Mouse (Mus musculus): Measurements from ENCODE around the gene Ttc21b.

Ttc21b gene

DNA sequence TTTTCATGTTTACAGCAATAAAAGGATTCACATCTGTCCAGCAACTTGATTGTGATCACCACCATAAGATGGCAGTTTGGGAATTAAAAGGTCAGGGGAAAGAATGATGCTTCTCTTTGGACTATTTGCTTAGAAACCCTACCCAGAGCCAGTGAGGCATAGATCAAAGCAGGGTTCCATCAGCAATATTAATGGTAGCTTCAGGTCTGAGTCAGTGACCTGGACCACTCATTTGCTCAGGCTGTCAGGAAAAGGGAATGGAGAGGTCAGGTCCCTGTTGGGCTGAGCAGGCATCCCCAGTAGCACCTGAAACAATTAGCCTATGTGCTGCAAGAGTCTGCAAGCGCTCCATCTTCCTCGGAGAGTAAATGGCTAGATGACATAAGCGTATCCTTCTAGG, 84.8 kb downstream of the Ttc21b start:
- DNase-seq (ENCODE audit: low read depth), result no peak

DNA sequence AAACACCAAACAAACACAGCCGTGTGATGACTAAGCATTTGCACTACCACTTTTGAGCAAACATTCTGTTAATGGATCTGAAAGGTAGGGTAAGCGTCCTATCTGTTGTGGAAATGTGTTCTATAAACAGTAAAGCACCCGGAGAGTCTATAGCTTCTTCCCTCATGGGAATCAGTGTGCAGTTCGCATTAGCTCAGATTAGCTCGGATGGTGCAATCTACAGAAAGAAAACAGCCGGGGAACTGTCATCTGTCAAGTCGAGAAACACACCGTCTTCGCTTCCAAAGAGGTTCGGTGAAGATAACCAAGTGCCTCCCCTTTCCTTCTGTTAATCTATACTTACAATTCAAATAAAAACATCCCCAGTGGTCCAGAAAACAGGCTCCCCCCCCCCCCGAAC, 85.7 kb downstream of the Ttc21b start:
- no peak for DNase-seq (ENCODE audit: low read depth)

DNA sequence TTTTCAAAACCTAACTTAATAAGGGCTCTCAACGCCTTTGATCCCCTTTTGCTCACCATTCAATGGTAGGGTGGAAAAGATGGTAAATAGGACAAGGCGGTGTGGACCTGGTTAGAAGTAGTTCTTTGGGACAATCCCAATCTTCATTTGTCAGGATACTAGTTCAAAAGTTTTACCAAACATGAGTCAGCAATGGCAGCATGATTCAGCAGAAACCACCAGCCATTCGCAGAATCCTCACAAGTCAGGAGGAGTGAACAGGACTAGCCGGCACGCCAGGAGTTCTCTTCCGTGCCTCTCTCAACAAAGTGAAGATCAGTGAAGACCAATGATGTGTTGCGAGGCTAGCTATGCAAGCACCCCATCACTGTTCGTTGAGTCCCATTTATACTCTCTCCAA, 91.4 kb downstream of the Ttc21b start:
- no peak for DNase-seq (ENCODE audit: low read depth)

- DNase-seq (ENCODE audit: low read depth), result no peak
Measured at GRCm38 (mm10) chr2:66158140-66158915, 98.1 kb downstream of the Ttc21b start.

DNA sequence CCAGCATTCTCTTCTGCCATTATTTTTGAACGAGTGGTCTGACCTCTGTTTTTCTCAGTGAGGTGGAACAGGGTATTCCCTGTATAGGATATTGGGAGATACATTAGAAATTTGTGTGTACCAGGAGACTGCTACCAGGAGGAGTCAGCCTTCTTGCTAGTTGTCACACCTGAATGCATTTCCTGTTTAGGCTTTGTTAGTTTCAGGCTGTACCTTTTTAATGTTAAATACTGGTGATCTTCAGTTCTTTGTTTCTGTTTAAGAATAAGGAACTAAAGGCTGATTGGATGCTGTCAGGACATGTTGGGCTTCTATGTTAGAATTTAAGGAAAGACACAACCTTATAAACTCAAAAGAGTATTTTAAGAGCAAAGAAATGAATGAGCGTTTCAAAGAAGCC, 105.0 kb downstream of the Ttc21b start:
- no peak for DNase-seq (ENCODE audit: low read depth)

- no peak for DNase-seq (ENCODE audit: low read depth)
Measured at GRCm38 (mm10) chr2:66150531-66150930, 105.9 kb downstream of the Ttc21b start.

DNA sequence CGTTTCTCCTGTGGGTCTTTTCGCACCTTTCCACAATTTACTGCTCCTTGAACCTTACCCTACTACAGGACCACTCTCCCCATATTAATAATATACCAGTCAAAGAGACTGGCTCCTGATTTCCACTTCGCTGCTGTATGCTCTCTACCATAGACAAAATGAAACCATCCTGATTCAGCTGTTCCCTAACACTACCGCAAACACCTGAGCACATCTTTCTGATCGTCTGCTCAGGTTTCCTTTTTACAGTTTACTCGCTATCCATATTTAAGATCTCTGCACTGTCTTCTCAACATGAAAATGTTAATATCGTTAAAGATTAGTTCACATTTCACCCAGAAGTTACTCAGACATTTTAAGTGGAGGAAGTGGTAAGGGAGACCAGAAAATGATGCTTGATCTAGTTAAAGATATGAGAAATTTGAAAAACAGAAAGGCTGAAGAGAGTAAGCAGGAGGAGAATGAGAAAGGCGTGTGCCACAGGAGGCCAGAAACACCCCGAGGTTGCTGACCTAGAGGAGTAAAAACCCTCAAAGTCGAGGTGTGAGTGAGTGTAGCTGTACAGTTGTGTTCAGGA, 107.7 kb downstream of the Ttc21b start:
- no peak for DNase-seq (ENCODE audit: low read depth)

DNA sequence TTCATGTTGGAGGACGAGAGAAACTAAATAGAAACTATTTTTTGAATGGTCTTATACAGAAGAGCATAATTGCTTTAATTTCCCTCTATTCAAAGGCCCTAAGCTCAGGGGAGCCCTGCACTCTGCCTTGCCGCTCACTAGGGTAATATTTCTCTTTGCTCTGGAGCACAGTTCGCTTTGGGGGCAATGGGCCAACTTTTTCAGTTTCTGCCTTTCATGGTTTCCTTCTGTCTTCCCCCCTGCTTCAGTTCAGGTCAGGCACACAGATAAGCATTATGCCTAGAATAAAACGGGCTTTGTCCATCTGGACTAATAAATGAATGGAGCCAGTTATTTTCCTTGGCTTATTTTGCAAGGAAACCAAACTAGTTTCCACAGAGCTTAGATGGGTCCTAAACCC, 109.9 kb downstream of the Ttc21b start:
- no peak for DNase-seq (ENCODE audit: low read depth)

DNA sequence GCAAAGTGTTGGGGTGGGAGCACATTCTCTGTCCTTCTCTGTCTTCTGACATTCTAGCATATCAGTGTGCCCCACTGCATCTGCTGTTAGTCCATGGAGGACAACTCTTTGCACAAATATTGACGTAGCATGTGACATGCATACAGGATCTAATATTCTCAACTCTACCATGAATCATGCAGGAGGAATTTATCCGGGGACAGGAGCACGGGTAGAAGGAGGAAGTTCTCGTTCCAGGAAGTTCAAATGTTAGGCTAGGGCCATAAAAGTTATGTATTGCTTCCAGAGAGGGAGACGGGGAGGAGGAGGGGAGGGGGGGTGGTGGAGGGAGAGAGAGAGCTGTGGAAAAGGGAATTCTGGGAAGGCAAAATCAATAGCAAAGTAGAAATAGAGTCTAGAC, 111.6 kb downstream of the Ttc21b start:
- DNase-seq (ENCODE audit: low read depth), result no peak

GRCm38 (mm10) chr2:66143284-66143683, 113.1 kb downstream of the Ttc21b start:
- no peak for DNase-seq (ENCODE audit: low read depth)

DNA sequence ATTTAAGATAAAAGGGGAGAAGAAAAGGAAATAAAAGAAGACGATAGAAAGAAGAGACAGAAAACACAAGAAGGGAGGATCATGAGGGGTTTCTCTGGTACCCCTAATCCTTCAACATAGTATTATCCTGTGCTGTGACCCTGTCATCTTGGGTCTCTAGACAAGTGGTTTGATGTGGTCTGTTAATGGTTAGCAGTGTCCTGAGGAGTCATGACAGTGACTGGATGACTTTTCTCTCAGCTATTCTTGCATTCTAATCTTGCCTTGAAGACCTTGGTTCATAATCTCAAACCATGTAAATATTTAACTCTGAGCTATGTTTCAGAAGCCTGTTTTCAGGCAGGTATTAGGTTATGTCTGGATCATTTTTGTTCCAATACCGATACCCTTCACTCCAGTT, 113.7 kb downstream of the Ttc21b start:
- no peak for DNase-seq (ENCODE audit: low read depth)

- no peak for DNase-seq (ENCODE audit: low read depth)
Measured at GRCm38 (mm10) chr2:66142268-66142667, 114.1 kb downstream of the Ttc21b start.

- DNase-seq (ENCODE audit: low read depth), result no peak
Measured at GRCm38 (mm10) chr2:66140246-66140645, 116.2 kb downstream of the Ttc21b start.

Measured in c-Kit-positive CD71-positive TER-119-negative erythroid progenitor cells, embryonic 14.5 days (primary cell).